ENCODE assay signal across 9 mouse cellular contexts in the genomic region with DNA sequence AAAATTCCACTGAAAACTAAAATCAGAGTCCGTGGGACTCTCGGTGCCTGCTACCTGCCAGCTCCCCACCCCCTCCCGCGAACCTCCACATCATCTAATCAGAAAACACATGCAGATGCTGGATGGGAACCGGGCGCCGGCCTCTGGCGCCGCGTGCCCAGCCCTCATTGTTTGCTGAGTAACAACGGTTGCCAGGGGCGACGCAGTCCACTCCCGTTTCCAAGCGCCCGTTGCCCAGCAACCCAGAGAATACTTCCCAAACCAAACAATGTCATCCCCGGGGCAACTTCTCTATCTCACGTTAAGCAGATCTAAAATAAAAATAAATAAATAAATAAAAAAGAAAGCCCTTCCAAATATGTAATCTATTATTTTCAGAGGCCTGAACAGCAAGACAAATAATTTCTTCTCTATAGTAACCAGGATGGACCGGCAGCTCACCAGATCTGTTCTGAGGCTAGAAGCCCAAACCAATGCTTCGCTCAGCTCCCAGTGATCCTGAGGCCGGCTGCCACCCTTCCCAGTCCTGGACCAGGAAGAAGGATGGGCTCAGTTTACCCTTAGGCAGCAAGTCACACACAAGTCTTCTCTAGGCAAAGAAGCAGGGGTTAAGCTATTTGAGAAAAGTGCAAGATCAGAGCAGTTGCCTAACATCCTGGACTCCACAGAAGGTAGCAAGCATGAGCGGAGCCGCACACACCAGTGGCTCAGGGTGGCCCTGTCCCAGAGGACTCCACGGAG. TPM values are rescaled to one million over a fixed set of nuclear protein-coding genes. Genes with fewer than 3 reads are reported as not detected.
DNase-seq lines count a peak whose midpoint lies in the region; ATAC-seq lines count a peak whose summit lies in the region.
"Had no signal": no experiment of that assay in that cellular context is flagged by ENCODE, and none has a peak within 500 bp of the region (broad histone marks: within the 10 kb centered on the region; RNA-seq: fewer than 3 reads in every experiment).

No protein-coding gene starts in this region.

- no peaks in the 10 kb centered on the region for H3K36me3 ChIP-seq in hindbrain, embryonic 16.5 days (ENCODE audit: control insufficient read depth, insufficient read depth, low read length)

- WGBS in hindbrain, embryonic 16.5 days, result 7% methylated on average over 24 of the region's 24 CpGs

- ATAC-seq in hindbrain, embryonic 16.5 days, result peak; percentile 72

- H3K9me3 ChIP-seq in hindbrain, embryonic 16.5 days (ENCODE audit: control insufficient read depth, low read length), result no peaks in the 10 kb centered on the region

- peaks cover 24% of the 10 kb centered on the region for H3K4me1 ChIP-seq in hindbrain, embryonic 16.5 days (ENCODE audit: control insufficient read depth, insufficient read depth, low read depth, low read length)

- H3K27ac ChIP-seq in hindbrain, embryonic 16.5 days (ENCODE audit: low read depth, low read length), result peak overlapping the region; percentile 65

- peak overlapping the region; percentile 15; the same call in 1 of the 2 replicates for H3K4me3 ChIP-seq in hindbrain, embryonic 16.5 days (ENCODE audit: low read length)

- DNase-seq in ZHBTc4 (ENCODE audit: low read depth, low spot score), result peak; percentile 86
- peak; percentile 49 to 73 for DNase-seq in cerebellum, postnatal 4 days (ENCODE audit: low spot score in 2 of 2)
- DNase-seq in gastrocnemius, postnatal 10 days, result peak; percentile 83
- DNase-seq in layer of hippocampus, postnatal 36 days, result peak; percentile 78 to 84
- peak; percentile 85 to 90 for DNase-seq in lung, postnatal 4 days
- peak; percentile 57 for DNase-seq in retina, postnatal 7 days (ENCODE audit: low read depth, low spot score)
- DNase-seq in thymus, postnatal 0 days (ENCODE audit: low spot score), result no peak

- no peaks in the 10 kb centered on the region for H3K27me3 ChIP-seq in hindbrain, embryonic 16.5 days (replicated peaks; ENCODE audit: control insufficient read depth, insufficient read depth, low read length)

- H3K4me2 ChIP-seq in hindbrain, embryonic 16.5 days (ENCODE audit: low read length), result peak overlapping the region; percentile 50

- peak overlapping the region; percentile 51 for H3K9ac ChIP-seq in hindbrain, embryonic 16.5 days (ENCODE audit: low read depth, low read length)

RNA-seq across cellular contexts. Expression of a gene that starts 16.3 kb away (rescaled TPM):
- total RNA-seq in gastrocnemius, postnatal 10 days (2021), result 1 to 10 TPM; 2.6 to 5.5 TPM
- polyA plus RNA-seq in hindbrain, embryonic 16.5 days (2015; fragmentation: Nextera tagmentation; extraction: Ambion mirVana), result 4.9 and 6.5 TPM in 2 replicates
- total RNA-seq in layer of hippocampus, postnatal 36 days (2021), result 1 to 10 TPM; 5.0 TPM
- polyA plus RNA-seq in thymus, postnatal 0 days (2015; fragmentation: Nextera tagmentation; extraction: Ambion mirVana), result 3.0 and 3.2 TPM in 2 replicates

RNA-seq across cellular contexts. Expression of a gene that starts 44.4 kb away (rescaled TPM):
- total RNA-seq in gastrocnemius, postnatal 10 days (2021), result under 1 TPM; 0.19 to 0.20 TPM
- 0.60 and 1.0 TPM in 2 replicates for polyA plus RNA-seq in hindbrain, embryonic 16.5 days (2015; fragmentation: Nextera tagmentation; extraction: Ambion mirVana)
- total RNA-seq in layer of hippocampus, postnatal 36 days (2021), result 1 to 10 TPM; 1.4 to 1.5 TPM
- 0.40 and 0.68 TPM in 2 replicates for polyA plus RNA-seq in thymus, postnatal 0 days (2015; fragmentation: Nextera tagmentation; extraction: Ambion mirVana)

RNA-seq across cellular contexts. Expression of a gene that starts 49.9 kb away (rescaled TPM):
- 10 to 100 TPM; 17.3 to 21.1 TPM for total RNA-seq in gastrocnemius, postnatal 10 days (2021)
- 97.3 and 99.9 TPM in 2 replicates for polyA plus RNA-seq in hindbrain, embryonic 16.5 days (2015; fragmentation: Nextera tagmentation; extraction: Ambion mirVana)
- total RNA-seq in layer of hippocampus, postnatal 36 days (2021), result 10 to 100 TPM; 68.6 to 71.1 TPM
- polyA plus RNA-seq in thymus, postnatal 0 days (2015; fragmentation: Nextera tagmentation; extraction: Ambion mirVana), result 34.0 and 36.5 TPM in 2 replicates

RNA-seq across cellular contexts. Expression of a gene that starts 57.2 kb away (rescaled TPM):
- total RNA-seq in gastrocnemius, postnatal 10 days (2021), result 1 to 10 TPM in 1 of 2 experiments, under 1 TPM in 1; 0.95 to 1.4 TPM
- 2.4 and 2.5 TPM in 2 replicates for polyA plus RNA-seq in hindbrain, embryonic 16.5 days (2015; fragmentation: Nextera tagmentation; extraction: Ambion mirVana)
- total RNA-seq in layer of hippocampus, postnatal 36 days (2021), result 1 to 10 TPM; 2.8 to 3.9 TPM
- polyA plus RNA-seq in thymus, postnatal 0 days (2015; fragmentation: Nextera tagmentation; extraction: Ambion mirVana), result 17.3 and 23.6 TPM in 2 replicates

RNA-seq across cellular contexts. Expression of a gene that starts 59.8 kb away (rescaled TPM):
- not detected for total RNA-seq in gastrocnemius, postnatal 10 days (2021)
- polyA plus RNA-seq in hindbrain, embryonic 16.5 days (2015; fragmentation: Nextera tagmentation; extraction: Ambion mirVana), result not detected in 2 replicates
- not detected for total RNA-seq in layer of hippocampus, postnatal 36 days (2021)
- not detected in 2 replicates for polyA plus RNA-seq in thymus, postnatal 0 days (2015; fragmentation: Nextera tagmentation; extraction: Ambion mirVana)
- polyA plus RNA-seq: cortical plate, adult 2 months had no signal
